Mouse (Mus musculus) large intestine, adult 2 months (tissue): ENCODE measurements around the gene Atad1. TPM values are rescaled to one million over a fixed set of nuclear protein-coding genes. Genes with fewer than 3 reads are reported as not detected.
"Not testable (repeated sequence)": the region's sequence is repeated elsewhere in the genome, so short reads cannot be mapped to it uniquely, and the experiment has no call there.

ENCODE experiments used
- DNase-seq: peaks from one replicate; pipeline ENCODE4 v3.0.0-alpha.2; 2012; ENCODE audit warnings: low read depth, low spot score
- WGBS: fragments of 180-500 bp; shearing (Covaris S2); methylation state at CpG from one replicate; pipeline ENCODE4 v1.1.7; 2018; 5-methylcytosine and 5-hydroxymethylcytosine counted together
- polyA plus RNA-seq: library from polyadenylated mRNA; depleted of rRNA; stranded (reverse); fragments of >200 nt; gene quantifications from 2 replicates; pipeline ENCODE4 v1.2.3, GENCODE M21; 2012

Atad1 gene
- polyA plus RNA-seq, 1 experiment, result 11.5 TPM

- WGBS, result 16% methylated on average over 6 of the region's 6 CpGs
- no peak for DNase-seq
Observed at GRCm38 (mm10) chr19:32689724-32690123, 49.9 kb downstream of the Atad1 start.

- not testable (repeated sequence) for DNase-seq
Observed at GRCm38 (mm10) chr19:32688227-32688626, 51.4 kb downstream of the Atad1 start.

GRCm38 (mm10) chr19:32687721-32688120 is 51.9 kb downstream of the Atad1 start:
- WGBS, result 88% methylated on average over 5 of the region's 5 CpGs
- DNase-seq, result no peak

More at GRCm38 (mm10) chr19:32688227-32688626, 51.4 kb downstream of the Atad1 start:
- 86% methylated on average over 3 of the region's 3 CpGs for WGBS

DNA sequence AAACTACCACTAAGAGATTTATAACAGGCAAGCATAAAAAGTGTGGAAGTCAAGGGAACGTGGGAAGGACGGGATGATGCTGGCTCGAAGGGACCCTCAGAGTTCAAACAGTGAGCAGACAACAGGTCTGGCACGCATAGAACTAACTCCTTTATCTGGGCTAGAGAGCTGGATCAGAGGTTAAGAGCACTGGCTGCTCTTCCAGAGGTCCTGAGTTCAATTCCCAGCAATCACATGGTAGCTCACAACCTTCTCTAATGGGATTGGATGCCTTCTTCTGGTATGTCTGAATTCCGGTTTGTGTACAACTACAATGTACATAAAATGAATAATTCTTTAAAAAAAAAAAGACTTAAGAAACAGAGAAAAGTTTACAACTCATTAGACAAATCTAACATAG is 56.5 kb downstream of the Atad1 start:
- no peak for DNase-seq
- 91% methylated on average over 5 of the region's 5 CpGs for WGBS

- no peak for DNase-seq
Observed at GRCm38 (mm10) chr19:32680894-32681293, 58.7 kb downstream of the Atad1 start.

DNA sequence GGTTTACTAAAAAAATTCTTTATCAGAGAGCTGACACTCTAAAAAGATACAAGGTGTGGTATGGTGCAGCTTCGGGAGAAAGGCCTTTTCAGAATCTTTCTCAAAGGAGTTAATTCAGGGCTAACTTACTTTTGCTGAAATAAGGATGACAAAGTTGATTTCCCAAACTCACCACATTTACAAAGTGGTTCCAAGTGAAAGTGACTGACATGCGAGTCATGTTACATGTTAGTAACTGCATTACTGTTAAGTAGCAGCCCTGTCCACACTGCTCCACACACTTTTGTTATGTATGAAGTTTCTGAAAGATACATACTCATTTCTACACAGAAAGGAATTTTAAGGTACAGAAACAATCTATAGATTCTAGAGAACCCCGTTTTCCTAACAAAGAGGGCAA is 63.8 kb downstream of the Atad1 start:
- DNase-seq, result no peak
- 91% methylated on average over 3 of the region's 3 CpGs for WGBS

More at GRCm38 (mm10) chr19:32680894-32681293, 58.7 kb downstream of the Atad1 start:
- 56% methylated on average over 2 of the region's 2 CpGs for WGBS

DNA sequence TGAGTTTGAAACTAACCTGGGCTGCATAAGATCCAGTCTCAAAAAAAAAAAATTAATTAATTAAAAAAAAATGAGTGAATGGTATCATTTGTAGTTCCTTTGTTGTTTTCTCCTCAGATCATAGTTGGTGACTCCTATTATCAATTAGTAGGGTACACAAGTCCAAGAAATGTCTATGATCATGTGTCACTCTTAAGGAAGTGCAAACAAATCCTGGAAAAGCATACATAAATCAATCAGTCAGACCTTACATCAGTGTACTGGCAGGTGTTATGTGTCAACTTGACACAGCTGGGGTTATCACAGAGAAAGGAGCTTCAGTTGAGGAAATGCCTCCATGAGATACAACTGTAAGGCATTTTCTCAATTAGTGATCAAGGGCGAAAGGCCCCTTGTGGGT is 71.8 kb downstream of the Atad1 start:
- not testable (repeated sequence) for DNase-seq
- 84% methylated on average over 1 of the region's 1 CpGs for WGBS

DNA sequence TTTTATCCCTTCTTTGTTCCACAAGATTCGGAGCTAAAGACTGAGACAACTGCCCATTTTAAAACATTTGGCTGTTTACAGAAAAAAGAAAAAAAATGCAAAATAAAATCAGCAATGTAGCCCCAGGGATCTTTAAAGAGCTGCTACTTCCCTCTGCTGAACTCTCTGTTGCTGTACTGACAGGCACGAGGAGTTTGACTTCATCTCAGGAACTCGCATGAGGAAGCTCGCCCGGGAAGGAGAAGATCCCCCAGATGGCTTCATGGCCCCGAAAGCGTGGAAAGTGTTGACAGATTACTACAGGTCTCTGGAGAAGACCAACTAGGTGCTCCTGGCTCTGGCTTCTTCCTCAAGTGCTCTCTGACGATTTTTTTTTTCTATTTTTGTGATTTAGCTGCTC is 74.3 kb downstream of the Atad1 start:
- 83% methylated on average over 8 of the region's 8 CpGs for WGBS
- DNase-seq, result no peak

GRCm38 (mm10) chr19:32662936-32663335 is 76.7 kb downstream of the Atad1 start:
- DNase-seq, result peak; percentile 18
- WGBS, result 40% methylated on average over 6 of the region's 6 CpGs

DNA sequence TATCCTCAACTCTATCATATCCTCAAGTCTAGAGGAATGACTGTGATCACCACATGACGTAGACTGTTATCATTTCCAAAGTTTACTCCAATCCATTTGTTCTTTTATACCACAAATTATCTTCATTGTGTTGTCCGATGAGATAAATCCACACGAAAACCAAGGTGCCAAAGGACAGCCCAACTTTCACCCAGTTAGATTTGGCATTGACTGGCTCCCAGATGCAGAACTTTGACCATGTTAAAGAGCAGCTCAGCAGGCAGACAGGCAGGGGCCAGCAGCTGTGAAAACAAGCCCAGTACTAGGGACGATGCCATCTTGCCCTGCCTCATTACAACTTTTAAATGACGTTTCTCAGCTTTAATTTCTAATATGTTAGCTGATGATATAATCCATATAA is 80.2 kb downstream of the Atad1 start:
- DNase-seq, result no peak
- WGBS, result 42% methylated on average over 5 of the region's 5 CpGs

GRCm38 (mm10) chr19:32653630-32654362 is 85.8 kb downstream of the Atad1 start:
- DNase-seq, result no peak
- 93% methylated on average over 7 of the region's 7 CpGs for whole genome bisulfite sequencing

DNA sequence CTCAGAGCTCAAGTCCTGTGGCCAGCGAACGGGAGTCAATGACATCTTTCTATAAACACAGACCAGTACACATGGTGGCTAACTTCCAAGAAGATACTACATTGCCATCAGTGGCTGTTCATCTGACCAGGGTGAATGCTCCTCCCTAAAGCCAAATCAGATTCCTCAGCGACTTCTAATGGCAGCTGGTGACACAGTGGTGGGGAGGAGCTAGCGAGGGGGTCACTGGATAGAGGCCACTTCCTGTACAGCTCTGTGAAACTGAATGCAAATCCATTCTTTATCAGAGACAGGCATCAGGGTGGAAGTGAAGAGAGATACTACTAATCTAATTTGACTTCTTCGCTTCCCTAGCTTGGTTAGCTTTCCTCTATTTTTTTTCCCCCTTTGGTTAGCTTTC is 86.5 kb downstream of the Atad1 start:
- DNase-seq, result no peak
- WGBS, result 78% methylated on average over 5 of the region's 5 CpGs

DNA sequence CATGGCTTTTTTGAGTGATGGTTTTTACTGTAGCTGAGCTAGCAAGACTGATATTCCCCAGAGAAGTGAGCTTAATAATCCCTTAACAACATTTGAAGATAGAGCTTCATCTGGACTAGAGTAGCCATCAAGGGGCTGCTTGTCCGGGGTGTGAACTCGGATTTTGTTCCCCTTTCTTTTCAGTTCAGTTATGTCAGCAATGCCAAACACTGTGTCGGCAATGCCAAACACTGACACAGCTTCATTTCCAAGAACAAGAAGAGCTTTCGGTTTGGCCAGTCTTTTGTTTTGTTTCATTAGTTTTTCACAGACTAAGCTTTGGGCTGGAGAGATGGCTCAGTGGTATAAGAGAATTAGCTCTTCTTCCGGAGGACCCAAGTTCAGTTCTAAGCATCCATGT is 88.5 kb downstream of the Atad1 start:
- WGBS, result 88% methylated on average over 5 of the region's 5 CpGs
- DNase-seq, result no peak

DNA sequence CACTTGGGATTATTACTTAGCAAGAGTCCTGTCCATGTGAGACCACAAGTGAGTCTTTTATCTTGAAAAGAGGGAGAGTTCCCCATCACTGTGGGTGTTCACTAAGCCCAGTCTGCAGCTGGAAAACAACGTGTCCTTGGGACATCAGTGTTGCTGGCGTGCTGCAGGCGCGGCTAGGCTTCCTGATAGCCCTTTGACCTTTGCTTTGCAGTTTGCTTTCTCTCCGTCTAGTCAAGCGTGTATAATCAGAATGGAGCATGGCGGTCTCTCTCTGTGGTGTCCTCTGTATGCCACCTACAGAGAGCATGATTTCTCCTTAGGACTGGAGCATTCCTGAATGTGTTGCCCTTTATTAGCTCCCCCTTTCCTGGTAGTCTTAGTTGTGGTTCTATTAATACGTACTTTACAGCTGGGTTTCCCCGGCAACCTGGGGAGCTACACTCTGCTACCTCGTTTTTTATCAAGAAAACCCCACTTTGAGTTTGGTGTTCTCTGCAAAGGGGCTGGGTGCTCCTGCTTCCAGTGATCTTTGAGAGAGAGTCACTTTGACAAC is 91.5 kb downstream of the Atad1 start:
- DNase-seq, result no peak
- WGBS, result 37% methylated on average over 10 of the region's 10 CpGs

GRCm38 (mm10) chr19:32646382-32646781 is 93.2 kb downstream of the Atad1 start:
- WGBS, result 85% methylated on average over 3 of the region's 3 CpGs

DNA sequence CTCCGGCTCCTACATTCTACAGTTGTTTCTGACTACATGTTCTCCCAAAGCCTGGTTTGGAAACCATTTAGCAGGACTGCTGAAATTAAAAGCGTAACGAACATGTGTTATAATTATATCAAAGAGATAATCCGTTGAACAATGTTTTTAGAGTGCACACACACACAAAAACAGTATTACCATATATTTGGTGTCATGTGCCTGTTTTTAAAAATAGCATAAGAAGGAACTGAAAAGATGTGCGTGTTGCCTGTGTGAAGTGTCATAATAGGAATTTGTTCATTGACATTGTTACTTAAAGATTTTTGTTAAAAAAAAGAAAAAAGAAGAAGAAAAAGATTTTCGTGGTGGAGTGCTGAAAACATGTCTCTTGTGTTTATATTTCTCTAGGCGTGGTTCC is 93.6 kb downstream of the Atad1 start:
- DNase-seq, result no peak
- 81% methylated on average over 7 of the region's 7 CpGs for WGBS

More at GRCm38 (mm10) chr19:32646382-32646781, 93.2 kb downstream of the Atad1 start:
- DNase-seq, result no peak

DNA sequence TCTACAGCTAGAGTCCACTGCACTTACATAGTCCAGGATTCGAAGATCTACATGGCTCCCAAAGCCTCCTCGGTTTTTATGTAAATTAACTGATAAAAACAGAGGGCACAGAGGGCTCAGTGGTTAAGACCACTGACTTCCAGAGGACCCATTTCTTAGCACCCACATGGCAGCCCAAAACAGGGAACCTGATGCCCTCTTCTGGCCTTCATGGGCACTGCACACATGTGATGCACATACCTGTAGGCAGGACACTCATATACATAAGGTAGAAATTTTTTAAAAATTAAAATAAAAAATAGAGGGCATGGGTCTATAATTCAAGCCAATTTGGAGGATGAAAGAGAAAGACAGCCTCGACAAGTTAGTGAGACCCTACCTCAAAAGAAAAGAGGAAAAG is 95.9 kb downstream of the Atad1 start:
- DNase-seq, result no peak
- WGBS, result 95% methylated on average over 3 of the region's 3 CpGs

DNA sequence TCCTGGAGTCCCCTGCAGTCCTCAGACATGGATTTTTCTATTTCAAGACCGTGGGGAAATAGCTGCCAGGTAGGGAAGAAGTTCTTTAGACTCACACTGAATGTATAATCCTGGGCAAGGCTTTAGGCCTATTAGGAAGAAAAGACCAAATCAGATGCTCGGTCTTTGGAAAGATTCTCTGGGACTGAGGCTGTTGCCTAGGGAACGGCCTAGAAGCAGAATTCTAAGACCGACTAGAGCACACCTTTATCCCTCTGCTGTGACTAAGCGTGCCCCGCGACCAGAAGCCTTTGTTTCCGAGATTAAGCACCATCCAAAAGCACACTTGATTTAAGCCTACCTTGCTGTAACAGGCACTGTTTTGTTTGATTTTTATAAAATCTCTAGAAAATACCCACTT is 97.6 kb downstream of the Atad1 start:
- 94% methylated on average over 8 of the region's 8 CpGs for WGBS
- DNase-seq, result no peak

- WGBS, result 94% methylated on average over 7 of the region's 7 CpGs
Observed at GRCm38 (mm10) chr19:32641535-32641934, 98.1 kb downstream of the Atad1 start.

GRCm38 (mm10) chr19:32638276-32638903 is 101.2 kb downstream of the Atad1 start:
- no peak for DNase-seq
- WGBS, result 77% methylated on average over 13 of the region's 13 CpGs

More at GRCm38 (mm10) chr19:32641535-32641934, 98.1 kb downstream of the Atad1 start:
- no peak for DNase-seq
